ENCODE assay signal across 22 mouse cellular contexts in genomic region chr6:90565357-90566215, GRCm38 (mm10). TPM values are rescaled to one million over a fixed set of nuclear protein-coding genes. Genes with fewer than 3 reads are reported as not detected.
DNase-seq lines count a peak whose midpoint lies in the region; ATAC-seq and TF ChIP-seq lines count a peak whose summit lies in the region.
"Had no signal": no experiment of that assay in that cellular context is flagged by ENCODE, and none has a peak within 500 bp of the region (broad histone marks: within the 10 kb centered on the region; RNA-seq: fewer than 3 reads in every experiment).

No protein-coding gene starts in this region.

- H3K4me1 ChIP-seq in megakaryocyte, embryonic 14.5 days: peaks cover 61% of the 10 kb centered on the region
- no peaks in the 10 kb centered on the region for H3K4me1 ChIP-seq in forebrain, postnatal 0 days (ENCODE audit: insufficient read depth)
- H3K4me1 ChIP-seq: embryonic facial prominence, embryonic 15.5 days had no signal

- no peaks in the 10 kb centered on the region for H3K9me3 ChIP-seq in megakaryocyte, embryonic 14.5 days
- no peaks in the 10 kb centered on the region for H3K9me3 ChIP-seq in forebrain, postnatal 0 days (ENCODE audit: low read length)
- H3K9me3 ChIP-seq: embryonic facial prominence, embryonic 15.5 days; neural tube, embryonic 13.5 days; stomach, embryonic 15.5 days had no signal

- no peak overlapping the region for H3ac ChIP-seq in C2C12 (ENCODE audit: control insufficient read depth, insufficient read length, low read depth)

- 51% methylated on average over 13 of the region's 13 CpGs for WGBS in forebrain, postnatal 0 days

- H3K27me3 ChIP-seq in megakaryocyte, embryonic 14.5 days (replicated peaks): peaks cover 45% of the 10 kb centered on the region
- peaks cover 15% of the 10 kb centered on the region for H3K27me3 ChIP-seq in C2C12 (ENCODE audit: control insufficient read depth, insufficient read depth, insufficient read length)
- H3K27me3 ChIP-seq in forebrain, postnatal 0 days (ENCODE audit: insufficient read depth, low read length): no peaks in the 10 kb centered on the region
- H3K27me3 ChIP-seq: embryonic facial prominence, embryonic 15.5 days; neural tube, embryonic 13.5 days; stomach, embryonic 15.5 days had no signal

- no peaks in the 10 kb centered on the region for H3K79me2 ChIP-seq in C2C12 (ENCODE audit: control insufficient read depth, insufficient read depth)

- no peak overlapping the region for H3K4me2 ChIP-seq in forebrain, postnatal 0 days (ENCODE audit: low read depth)
- H3K4me2 ChIP-seq: embryonic facial prominence, embryonic 15.5 days; neural tube, embryonic 13.5 days; stomach, embryonic 15.5 days had no signal

- peak; percentile 6 for DNase-seq in embryo, embryonic 10.5 days (ENCODE audit: low spot score)
- no peak for DNase-seq in embryo, embryonic 10 days (ENCODE audit: low spot score)
- DNase-seq in adrenal gland, postnatal 14 days: peak; percentile 74
- DNase-seq in MN1 (ENCODE audit: low spot score): no peak
- DNase-seq in forebrain, postnatal 0 days: no peak
- DNase-seq: cerebellum, adult 9-11 months; heart, postnatal 36 days; kidney, adult 2 months; kidney, postnatal 36 days; left cerebral cortex, postnatal 4 days; liver; right cerebral cortex, postnatal 14 days; spleen, adult 18-20 months; thymus, adult 2 months had no signal

- H3K27ac ChIP-seq in forebrain, postnatal 0 days (ENCODE audit: low read depth, low read length): no peak overlapping the region
- H3K27ac ChIP-seq: embryonic facial prominence, embryonic 15.5 days; neural tube, embryonic 13.5 days; stomach, embryonic 15.5 days had no signal

- no peak for TF ChIP-seq CTCF in C2C12 (IDR thresholded peaks at IDR 0.05; ENCODE audit: control insufficient read depth, insufficient read depth, insufficient read length)
- no peak for TF ChIP-seq CTCF in forebrain, postnatal 0 days (IDR thresholded peaks at IDR 0.05; ENCODE audit: low read depth)

- H3K79me3 ChIP-seq in C2C12 (ENCODE audit: low read depth): no peaks in the 10 kb centered on the region

- H3K4me3 ChIP-seq in megakaryocyte, embryonic 14.5 days (replicated peaks): peak overlapping the region; percentile 14
- H3K4me3 ChIP-seq in C2C12 (ENCODE audit: insufficient read depth, poor library complexity, severe bottlenecking): no peak overlapping the region
- no peak overlapping the region for H3K4me3 ChIP-seq in forebrain, postnatal 0 days (ENCODE audit: low read depth, low read length)
- H3K4me3 ChIP-seq: embryonic facial prominence, embryonic 15.5 days; neural tube, embryonic 13.5 days; stomach, embryonic 15.5 days had no signal

- peaks cover 79% of the 10 kb centered on the region for H3K36me3 ChIP-seq in megakaryocyte, embryonic 14.5 days (replicated peaks; ENCODE audit: low read length)
- H3K36me3 ChIP-seq in C2C12 (ENCODE audit: control insufficient read depth, insufficient read depth): no peaks in the 10 kb centered on the region
- no peaks in the 10 kb centered on the region for H3K36me3 ChIP-seq in forebrain, postnatal 0 days (ENCODE audit: insufficient read depth)
- H3K36me3 ChIP-seq: embryonic facial prominence, embryonic 15.5 days; neural tube, embryonic 13.5 days; stomach, embryonic 15.5 days had no signal

- no peak for ATAC-seq in megakaryocyte, adult 5-6 weeks (ENCODE audit: poor library complexity, severe bottlenecking)
- ATAC-seq in forebrain, postnatal 0 days: no peak
- ATAC-seq: inflammation-experienced regulatory T-cells, adult 6 months; lung, postnatal 0 days had no signal

- H3K9ac ChIP-seq in forebrain, postnatal 0 days: no peak overlapping the region
- H3K9ac ChIP-seq: embryonic facial prominence, embryonic 15.5 days; neural tube, embryonic 13.5 days; stomach, embryonic 15.5 days had no signal

TF ChIP-seq in C2C12, 6 proteins besides CTCF, POLR2A, EP300 and RAD21:
- TF ChIP-seq MYOD1 (IDR thresholded peaks at IDR 0.05; ENCODE audit: control insufficient read depth, insufficient read length, low read depth) (peak; percentile 20), MAX (IDR thresholded peaks at IDR 0.05) (no peak), MYOG (IDR thresholded peaks at IDR 0.05; ENCODE audit: control insufficient read depth, extremely low read depth, insufficient read length) (no peak), CEBPB (IDR thresholded peaks at IDR 0.05; ENCODE audit: low read depth) (no peak)

RNA-seq across cellular contexts. Expression of gene Slc41a3, which starts 38.9 kb away (rescaled TPM):
- 13.2 and 31.2 TPM in 2 replicates for polyA plus RNA-seq in megakaryocyte, embryonic 14.5 days (2012; ENCODE audit: insufficient read depth, low replicate concordance)
- total RNA-seq in megakaryocyte, adult 5-6 weeks (2015): 11.5 and 11.6 TPM in 2 replicates
- total RNA-seq in megakaryocyte, adult 5-6 weeks (2017): 5.8 and 7.1 TPM in 2 replicates
- 0.97 TPM for polyA plus RNA-seq in C2C12 (2012; fragmentation: generic; extraction: Trizol)
- 21.4 and 25.2 TPM in 2 replicates for total RNA-seq in adrenal gland, postnatal 14 days (2021)
- total RNA-seq in forebrain, postnatal 0 days (2014; rRNA removed): 4.7 and 7.9 TPM in 2 replicates
- 5.1 and 9.4 TPM in 2 replicates for polyA plus RNA-seq in forebrain, postnatal 0 days (2015; fragmentation: Nextera tagmentation; extraction: Ambion mirVana)

Comparison
In these comparisons a context has a peak if more than half of its experiments do, and no peak if none do; other contexts are left out.
1. DNase-seq: peak in embryo, embryonic 10.5 days (single experiment) and adrenal gland, postnatal 14 days (single experiment); none in embryo, embryonic 10 days (single experiment), MN1 (single experiment) and forebrain, postnatal 0 days (single experiment).